Mouse (Mus musculus) gastrocnemius, postnatal 25 days (tissue): ENCODE data around the gene Gm49368. TPM values are rescaled to one million over a fixed set of nuclear protein-coding genes. Genes with fewer than 3 reads are reported as not detected.
A peak's percentile ranks its signal among the peaks of the same experiment; 100 is the strongest.

Source experiments
- DNase-seq: peaks from one replicate; pipeline ENCODE4 v3.0.0; 2022
- total RNA-seq, 2 experiments: library from RNA; stranded (reverse); gene quantifications; 1 replicate in 1 of 2; 2 replicates in 1 of 2; pipeline ENCODE4 v1.2.3; 2021

Gene Gm49368
- total RNA-seq, 2 experiments from 2014 or later, result not detected

DNA sequence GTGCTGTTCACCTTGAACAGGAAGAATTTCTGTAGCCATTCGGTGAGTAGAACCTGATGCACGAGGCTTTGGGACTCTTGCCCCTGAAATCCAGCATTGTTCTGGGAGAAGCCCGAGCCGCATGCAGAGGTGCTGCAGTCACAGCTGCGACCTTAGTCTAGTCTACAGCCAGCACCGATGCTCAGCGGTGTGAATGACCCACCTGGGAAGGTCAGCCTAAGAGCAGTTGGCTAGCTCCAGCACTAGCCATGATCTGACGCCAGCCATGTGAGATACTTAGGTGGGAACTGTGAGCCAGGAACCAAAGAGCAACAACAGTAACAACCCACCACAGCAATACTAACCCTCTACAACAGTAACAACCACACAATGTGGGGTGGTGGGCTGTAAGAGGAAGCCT, 4.6 kb upstream of the Gm49368 start:
- no peak for DNase-seq

DNA sequence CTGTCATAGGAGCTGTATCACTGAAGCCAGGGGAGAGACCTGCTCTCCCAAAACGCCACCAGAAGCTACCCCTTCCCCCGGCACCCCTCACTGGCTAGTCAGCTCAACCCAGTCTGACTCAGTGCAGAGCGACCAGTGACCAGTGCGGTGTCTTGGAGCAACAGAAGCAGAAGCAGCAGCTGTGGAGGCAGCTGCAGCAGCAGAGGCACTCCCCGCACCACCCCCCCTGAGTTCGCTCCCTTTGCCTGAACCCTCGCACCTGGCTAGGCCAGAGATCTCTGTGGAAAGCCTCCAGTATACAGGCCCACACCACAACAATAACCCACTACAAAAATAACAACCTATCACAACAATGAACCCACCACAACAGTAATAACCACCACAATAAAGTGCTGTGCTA, 3.9 kb upstream of the Gm49368 start:
- DNase-seq, result peak; percentile 16

DNA sequence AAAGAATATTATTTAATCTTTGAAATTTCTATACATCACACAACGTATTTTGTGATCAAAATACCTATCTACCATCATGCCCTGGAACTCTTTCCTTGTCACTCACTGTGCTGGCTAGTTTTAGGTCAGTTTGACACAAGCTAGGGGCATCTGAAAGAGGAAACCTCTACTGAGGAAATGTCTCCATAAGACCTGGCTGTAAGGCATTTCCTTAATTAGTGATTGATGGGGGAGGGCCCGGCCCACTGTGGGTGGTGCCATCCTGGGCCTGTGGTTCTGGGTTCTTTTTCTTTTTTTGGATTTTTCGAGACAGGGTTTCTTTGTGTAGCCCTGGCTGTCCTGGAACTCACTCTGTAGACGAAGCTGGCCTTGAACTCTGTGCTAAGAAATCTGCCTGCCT, 3.4 kb upstream of the Gm49368 start:
- no peak for DNase-seq

DNA sequence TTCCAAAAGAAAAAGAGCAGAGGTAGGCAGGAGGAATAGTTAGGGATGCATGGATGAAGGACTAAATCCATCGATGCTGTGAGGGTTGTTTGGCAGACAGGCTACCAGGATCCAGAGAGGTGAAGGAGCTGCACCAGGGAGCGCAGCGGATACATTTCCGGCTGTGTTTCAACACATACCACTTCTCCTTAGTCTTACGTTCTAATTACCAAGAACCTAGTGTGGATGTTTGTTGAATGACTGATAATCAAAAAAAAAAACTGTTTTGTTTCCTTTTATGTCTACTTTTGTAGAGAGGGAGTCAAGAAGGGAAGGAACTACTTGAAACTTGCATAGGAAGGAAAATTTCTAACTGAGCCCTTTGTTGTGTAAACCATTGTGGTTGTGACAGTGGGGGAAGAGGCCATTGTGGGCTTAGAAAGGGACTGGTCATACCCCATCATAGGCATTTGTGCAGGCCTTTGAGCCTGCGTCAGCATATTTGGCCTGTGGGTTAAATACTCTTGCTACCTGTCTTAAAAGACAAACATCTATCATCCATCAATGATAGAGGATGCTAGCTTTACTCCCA, 813 bp downstream of the Gm49368 start:
- DNase-seq, result no peak

DNA sequence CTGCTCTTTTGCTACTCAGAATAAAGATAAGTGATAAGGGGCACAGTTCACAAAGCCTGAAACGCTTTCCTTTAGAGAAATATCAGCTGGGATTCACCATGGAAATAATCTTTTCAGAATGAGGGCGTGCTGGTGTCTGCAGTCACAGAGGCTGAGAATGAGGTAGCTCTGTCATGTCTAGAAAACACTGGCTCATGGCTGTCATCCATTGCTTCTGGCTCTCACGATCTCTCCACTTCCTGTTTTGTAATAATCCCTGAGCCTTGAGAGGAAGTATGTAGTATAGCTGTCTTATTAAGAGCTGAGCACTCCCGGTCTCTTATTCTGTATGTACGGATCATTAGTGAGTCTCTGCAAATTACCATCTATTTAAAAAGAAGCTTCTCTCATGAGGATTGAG, 3.1 kb downstream of the Gm49368 start:
- DNase-seq, result no peak

DNA sequence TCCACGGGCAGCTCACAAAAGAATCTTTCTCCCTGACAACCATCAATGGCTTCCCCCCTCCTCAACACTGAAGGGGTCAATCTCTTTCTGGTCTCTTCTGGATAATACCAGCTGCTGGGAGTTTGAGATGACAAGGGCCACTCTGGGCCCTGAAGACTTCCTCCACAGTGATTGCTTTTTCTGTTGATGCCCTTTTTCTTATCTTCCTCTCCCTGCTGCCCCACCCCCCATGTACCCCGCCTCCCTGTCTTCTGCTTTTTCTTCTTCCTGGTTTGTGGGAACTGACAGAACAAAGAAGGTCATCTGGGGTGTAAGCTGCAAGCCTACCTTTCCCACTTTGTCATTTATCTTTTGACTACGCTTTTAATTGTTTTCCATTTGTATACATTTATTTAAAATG, 5.4 kb downstream of the Gm49368 start:
- DNase-seq, result peak; percentile 15

DNA sequence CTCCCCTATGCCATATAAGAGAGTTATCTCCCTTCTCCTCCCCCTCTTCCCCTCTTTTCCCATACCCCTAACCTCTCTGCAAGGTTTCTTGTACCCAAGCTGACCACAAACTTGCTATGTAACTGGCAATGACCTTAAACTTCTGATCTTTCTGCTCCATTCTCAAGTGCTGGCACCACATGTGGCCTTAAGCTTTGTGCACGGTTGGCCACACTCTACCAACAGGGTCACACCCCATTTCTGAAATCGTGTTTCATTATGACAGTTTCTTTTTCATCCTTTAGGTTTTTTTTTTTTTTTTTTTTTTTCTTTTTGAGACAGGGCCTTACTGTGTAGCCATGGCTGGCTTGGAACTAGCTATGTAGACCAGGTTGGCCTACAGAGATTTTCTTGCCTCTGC, 7.4 kb downstream of the Gm49368 start:
- no peak for DNase-seq

DNA sequence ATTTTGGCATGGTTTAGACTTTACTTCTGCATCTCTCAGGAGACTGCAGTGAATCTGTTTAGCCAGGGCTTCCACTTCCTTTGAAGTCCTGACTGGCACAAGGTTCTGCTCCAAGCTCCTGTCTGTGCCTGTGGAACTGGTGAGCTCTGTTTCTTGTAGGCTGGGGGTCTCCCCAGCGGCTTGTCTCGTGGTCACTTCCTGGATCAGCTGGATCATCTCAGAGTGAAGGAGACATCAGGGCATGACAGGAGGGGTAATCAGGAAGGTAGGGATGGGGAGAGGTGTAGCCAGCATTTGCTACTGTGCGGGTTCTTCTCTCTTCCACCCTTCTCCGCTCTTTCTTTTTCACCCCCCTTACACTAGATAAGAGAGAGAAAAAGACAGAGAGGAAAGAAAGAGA, 9.3 kb downstream of the Gm49368 start:
- DNase-seq, result no peak

DNA sequence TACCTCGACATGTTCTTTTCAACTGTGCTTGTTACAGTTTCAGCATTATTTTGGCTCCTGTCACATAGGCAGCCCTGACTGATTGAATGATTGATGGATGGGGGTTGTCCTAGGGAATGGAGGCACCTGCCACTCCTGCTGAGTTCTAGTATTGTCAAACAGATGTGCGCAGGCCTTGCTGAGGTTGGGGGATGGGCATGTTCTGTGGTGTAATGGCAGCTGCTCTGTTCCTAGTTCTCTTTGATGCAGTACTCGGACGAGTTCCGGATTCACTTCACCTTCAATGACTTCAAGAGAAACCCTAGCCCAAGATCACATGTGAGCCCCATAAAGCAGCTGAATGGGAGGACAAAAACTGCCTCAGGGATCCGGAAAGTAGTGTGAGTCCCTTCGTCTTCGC, 17.5 kb downstream of the Gm49368 start:
- no peak for DNase-seq

DNA sequence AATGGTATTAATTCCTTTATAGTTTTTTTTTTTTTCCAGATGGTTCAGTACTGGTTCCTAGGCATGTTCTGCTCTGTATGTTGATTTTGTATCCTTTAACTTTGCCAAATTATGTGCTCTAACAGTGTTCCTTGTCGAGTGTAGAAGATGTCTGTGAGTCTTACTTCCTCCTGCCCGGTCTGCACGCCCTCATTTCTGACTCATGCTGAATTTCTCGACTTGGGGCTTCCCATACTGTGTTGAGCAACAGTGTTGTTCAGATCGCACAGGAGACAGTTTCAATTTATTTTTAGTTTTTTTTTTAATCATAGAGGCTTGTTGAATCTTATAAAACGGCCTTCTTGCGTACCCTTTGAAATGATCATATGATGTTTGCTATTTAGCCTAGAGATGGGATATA, 26.7 kb downstream of the Gm49368 start:
- no peak for DNase-seq

DNA sequence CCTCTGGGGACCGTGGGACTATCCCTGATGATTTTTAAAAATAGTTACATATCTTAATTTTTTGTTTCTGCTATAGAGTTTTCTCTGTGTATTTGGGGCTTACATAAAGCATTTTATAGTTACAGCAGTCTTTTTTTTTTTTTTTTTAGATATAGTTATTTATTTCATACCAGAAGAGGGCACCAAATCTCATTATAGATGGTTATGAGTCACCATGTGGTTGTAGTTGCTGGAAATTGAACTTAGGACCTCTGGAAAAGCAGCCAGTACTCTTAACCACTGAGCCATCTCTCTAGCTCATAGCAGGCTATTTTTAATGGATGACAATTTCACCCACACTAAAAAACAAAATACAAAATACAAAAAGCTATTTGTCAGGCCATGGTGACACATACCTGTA, 35.7 kb downstream of the Gm49368 start:
- no peak for DNase-seq

DNA sequence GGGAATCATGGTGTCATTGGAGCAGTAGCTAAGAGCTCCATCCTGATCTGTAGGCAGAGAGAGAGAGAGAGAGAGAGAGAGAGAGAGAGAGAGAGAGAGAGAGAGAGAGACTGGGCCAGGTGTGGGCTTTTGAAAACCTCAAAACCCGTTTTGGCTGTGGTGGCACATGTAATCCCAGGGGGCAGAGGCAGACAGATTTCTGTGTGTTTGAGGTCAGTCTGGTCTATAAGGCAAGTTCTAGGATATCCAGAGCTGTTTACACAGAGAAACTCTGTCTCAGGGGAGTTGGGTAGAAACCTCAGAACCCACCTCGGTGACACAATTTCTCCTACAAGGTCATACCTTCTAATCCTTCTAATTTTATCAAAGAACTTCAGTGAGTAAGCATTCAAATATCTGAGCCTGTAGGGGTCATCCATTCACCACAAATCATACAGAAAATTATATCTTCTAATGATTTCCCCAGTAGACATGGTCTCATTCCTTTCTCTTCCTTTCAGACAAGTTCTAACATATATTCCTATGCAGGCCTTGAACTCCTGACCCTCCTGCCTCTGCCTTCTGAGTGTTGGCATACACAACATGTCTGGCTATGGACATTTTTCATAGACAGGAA, 38.4 kb downstream of the Gm49368 start:
- no peak for DNase-seq

DNA sequence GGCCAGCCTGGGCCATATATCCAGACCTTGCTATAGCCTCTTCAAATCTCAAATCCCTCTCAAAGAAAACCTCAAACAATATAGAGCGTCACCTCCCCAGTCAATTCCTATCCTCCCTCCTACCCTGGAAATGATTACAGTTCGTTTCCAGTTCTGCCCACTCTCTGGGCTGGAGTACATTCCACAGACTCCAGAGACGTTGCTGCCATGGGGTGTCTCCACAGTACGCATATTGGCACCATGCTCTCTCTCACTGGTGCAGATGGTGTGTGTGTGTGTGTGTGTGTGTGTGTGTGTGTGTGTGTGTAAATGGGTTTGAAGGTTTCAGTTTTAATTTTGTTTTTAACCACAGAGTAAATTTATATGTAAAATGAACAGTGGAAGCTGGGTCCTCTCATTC, 42.8 kb downstream of the Gm49368 start:
- no peak for DNase-seq

DNA sequence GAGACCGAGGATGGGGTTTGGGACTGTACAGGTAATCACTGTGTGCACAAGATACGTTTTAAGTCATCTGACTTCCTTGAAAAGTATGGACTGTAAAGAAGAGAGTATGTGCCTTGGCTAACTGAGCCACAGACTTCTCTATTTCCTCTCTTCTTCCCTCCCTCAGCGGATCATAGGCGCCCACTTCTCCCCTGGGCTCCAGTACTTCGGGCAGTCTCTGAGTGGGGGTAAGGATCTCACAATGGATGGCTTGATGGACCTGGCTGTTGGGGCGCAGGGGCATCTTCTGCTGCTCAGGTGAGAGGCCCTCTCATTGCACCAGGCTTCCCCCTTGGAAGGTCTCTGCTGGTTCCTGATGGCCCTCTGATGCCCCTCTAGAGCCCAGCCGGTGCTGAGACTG, 45.0 kb downstream of the Gm49368 start:
- DNase-seq, result no peak

DNA sequence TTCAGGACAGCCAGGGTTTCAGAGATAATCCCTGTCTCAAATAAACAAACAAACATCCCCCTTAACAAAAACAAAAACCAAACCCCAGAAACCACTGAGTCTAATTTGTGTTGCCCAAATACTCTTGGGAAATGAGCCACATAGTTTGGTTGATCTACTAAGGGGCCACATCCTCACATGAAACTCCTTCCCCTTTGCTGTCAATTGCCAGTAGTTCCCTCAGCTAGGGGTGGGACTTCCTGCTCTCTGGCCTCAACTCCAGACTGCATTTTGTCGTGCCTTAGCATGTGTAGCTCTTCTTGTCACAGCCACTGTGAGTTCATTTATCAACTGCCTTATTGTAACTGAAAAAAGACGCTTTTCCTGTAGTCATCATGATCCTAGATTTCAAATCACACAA, 47.8 kb downstream of the Gm49368 start:
- no peak for DNase-seq

DNA sequence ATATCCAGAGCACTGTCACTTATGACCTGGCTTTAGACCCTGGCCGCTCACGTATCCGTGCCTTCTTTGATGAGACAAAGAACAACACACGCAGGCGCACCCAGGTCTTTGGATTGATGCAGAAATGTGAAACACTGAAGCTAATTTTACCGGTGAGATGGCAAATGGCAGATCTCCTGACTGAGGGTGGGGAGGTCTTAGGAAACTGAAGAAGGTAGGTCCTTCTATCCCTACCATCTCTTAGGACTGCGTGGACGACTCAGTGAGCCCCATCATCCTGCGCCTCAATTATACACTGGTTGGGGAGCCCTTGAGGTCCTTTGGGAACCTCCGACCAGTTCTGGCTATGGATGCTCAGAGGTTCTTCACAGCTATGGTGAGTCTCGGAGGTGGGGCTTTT, 49.6 kb downstream of the Gm49368 start:
- no peak for DNase-seq

DNA sequence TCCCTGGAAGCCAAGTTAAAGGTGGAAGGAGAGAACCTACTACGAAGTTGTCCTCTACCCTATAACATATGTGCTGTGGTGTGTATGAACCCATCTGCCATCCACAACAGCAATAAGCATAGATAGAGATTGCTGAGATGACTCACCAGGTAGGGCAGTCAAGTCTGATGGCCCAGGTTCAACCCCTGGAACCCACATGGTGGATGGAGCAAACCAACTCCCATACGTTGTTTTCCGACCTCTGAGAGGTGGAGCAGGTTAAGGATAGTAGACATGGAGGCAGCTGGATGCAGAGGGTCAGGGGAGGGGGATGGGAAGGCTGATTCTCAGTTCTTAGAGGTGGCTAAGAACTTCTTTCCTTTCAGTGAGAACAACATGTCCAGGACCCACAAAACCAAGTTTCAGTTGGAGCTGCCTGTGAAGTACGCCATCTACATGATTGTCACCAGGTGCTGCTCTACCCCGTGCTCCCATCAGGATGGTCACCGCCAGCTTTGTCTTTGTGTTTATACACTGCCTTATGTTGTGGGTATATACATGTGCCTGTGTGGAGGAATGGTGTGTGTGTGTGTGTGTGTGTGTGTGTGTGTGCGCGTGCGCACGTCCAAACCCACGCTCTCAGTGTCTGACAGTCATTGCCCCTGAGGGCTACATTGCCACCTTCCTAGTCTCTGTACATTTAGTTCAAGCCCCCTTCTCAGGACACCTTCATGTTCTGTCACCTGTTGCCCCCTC, 52.1 kb downstream of the Gm49368 start:
- no peak for DNase-seq

DNA sequence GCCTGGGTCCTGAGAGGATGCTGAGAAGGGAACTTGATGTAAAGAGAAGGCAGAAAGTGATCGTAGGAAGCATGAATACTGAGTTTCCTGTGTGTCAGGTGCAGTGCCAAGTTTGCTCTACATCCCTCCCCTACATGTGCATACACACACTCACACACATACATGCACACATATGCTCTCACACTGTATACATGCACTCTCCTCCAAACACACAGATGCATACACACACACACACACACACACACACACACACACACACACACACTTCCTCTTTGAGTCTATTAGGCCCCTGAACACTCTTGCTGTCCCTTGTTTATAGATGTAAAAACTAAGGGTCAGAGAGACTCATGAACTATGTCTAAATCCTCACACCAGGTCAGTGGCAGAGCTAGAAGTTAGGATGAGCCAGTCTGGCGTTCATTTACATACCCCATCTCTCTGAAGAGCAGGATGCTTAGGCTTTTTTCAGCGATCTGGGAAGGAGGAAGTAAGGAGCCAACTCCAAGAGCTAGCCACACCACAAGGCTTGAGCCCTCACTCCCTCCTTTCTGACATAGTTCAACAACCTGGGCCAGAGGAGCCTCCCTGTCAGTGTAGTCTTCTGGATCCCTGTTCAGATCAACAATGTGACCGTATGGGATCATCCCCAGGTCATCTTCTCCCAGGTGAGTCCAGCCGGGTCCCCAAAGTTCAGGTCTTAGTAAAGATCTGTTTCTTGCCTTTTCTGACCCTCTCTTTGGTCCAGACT, 52.9 kb downstream of the Gm49368 start:
- no peak for DNase-seq

DNA sequence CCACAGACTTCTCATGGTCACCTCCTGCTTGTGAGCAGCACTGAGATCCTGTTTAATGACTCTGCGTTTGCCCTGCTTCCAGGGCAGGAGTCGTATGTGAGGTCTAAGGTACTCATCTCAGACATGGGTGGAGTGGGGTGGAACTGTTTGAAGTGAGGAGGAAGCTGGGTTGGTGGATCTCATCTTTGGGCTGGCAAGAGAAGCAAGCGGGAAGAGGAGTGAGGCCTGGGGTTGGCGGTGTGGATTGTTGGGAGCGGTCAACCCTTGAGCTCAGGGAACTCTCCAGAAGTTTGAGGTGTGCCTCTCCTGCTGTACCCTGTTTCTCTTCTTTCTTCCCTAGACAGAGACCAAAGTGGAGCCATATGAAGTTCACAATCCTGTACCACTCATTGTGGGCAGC, 53.9 kb downstream of the Gm49368 start:
- DNase-seq, result no peak

DNA sequence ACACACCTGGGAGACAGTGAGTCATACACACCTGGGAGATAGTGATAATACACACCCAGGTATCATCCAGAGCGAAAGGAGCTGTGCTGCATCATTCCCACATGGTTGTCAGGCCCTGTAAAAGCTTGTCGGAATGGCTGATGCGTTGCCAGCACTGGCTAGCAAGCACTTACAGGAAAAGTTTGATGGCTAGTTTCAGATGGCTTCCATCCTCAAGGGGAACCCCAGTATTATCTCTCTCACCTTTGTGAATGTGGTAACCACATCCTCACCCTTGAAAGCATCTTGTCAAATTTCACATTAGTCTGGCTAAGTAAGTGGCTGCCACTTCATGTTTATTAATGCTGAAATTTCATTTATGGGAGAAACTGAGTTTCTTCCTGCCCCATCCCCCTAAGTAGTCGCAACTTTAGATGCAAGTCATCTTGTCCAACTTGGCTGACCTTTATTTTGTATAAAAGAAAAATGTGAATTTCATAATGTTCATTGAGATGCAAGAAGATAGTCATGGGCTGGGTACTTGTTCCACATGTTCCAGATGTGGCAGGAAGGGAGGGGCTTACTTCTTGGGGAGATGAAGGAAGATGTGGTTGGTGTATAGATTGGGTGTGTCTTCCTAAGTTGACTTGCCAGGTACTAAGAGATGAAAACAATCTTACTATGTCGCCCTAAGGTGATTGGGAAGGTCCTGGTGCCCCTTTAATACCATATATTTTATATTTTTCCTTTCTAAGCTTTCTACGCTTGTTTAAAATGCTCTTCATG, 57.4 kb downstream of the Gm49368 start:
- no peak for DNase-seq

DNA sequence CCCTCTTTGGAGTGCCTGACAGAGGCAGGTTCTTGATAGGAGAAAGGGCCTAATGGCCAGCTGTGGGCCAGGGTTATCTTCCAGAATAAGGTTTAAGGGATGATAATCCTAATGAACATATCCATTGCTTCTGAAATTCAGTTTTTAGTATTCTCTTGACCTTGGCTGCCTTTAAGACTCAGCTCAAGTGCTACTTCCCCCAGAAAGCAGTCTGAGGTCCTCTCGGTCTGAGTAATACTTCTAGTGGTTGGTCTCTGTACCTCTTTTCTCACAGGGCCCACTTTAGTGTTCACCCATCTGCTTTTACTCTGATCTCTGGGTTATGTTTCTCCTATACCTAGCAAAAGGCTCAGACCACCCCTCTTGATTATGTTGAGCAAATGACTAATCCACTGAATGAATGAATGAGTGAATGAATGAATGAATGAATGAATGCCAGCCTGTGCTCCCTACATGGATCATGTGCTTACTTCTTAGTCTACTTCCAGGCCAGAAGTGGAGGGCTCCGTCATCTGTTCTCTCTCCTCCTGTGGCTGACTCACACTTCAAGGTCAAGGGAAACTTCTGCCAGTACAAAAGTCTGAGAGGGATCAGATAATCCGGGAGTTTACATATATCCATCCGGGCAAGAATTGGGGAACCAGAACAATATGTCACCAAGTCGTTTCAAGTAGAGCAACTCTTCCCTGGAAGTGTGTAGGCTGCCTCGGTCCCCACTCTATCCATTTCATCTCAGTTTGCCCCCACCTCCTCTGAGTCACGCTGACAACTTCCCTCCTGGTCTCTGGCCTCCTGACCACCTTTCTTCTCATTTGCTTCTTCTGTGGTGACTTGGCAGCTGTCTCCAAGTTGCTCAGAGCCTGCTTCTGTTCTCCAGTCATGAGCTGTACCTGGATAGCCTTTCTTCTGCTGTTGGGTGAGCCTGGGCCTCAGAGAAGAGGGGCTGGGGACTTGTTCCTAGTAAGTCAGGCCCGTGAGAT, 66.5 kb downstream of the Gm49368 start, which contains the start of gene Itgax:
Gene Itgax, plus strand, starts transcription at position 807 of the 980 bp plus-strand sequence.
- DNase-seq, result no peak
